Mouse (Mus musculus): ENCODE results near the gene Fkbp1b. TPM values are rescaled to one million over a fixed set of nuclear protein-coding genes. Genes with fewer than 3 reads are reported as not detected.

Gene Fkbp1b
- polyA plus RNA-seq, 1 experiment from 2014 or later = 9.4 TPM

DNA sequence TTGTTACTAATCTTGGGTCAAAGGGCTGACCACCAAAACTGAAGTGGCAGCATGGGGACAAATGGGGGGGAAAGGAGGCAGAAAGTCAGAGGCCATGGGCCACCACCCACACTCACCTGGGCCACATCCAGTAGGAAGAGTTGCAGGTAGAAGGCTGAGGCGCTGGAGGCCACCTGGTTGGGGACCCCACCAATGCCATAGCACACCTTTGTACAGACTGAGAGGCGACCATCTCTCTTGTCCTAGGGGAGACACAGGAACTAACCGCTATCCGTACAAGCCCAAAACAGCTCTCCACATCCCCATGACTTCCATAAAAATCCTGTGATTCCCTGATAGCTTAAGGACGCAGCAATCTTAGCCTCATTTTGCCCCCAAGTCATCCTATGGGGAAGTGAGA, 29.9 kb upstream of the Fkbp1b start:
- no peak for ATAC-seq (ENCODE audit: insufficient read depth)
- WGBS = 87% methylated on average over 5 of the region's 5 CpGs
- H3K9ac ChIP-seq = no peak overlapping the region
- no peak overlapping the region for H3K27ac ChIP-seq (ENCODE audit: low read depth)
- H3K27me3 ChIP-seq (ENCODE audit: insufficient read depth, low read length) = no peaks in the 10 kb centered on the region
- H3K36me3 ChIP-seq (ENCODE audit: insufficient read depth) = no peaks in the 10 kb centered on the region
- no peak overlapping the region for H3K4me2 ChIP-seq
- H3K4me1 ChIP-seq (ENCODE audit: insufficient read depth) = peaks cover 5% of the 10 kb centered on the region
- no peak for TF ChIP-seq CTCF (IDR thresholded peaks at IDR 0.05; ENCODE audit: low read depth)
- no peaks in the 10 kb centered on the region for H3K9me3 ChIP-seq (ENCODE audit: low read depth, low read length)
- no peak for DNase-seq
- H3K4me3 ChIP-seq (ENCODE audit: low read depth, low read length) = no peak overlapping the region

GRCm38 (mm10) chr12:4868924-4869323, 27.5 kb upstream of the Fkbp1b start:
- Histone ChIP-seq H3K27me3 (ENCODE audit: insufficient read depth, low read length) (no peaks in the 10 kb centered on the region), H3K4me2 (no peak overlapping the region), H3K36me3 (ENCODE audit: insufficient read depth) (no peaks in the 10 kb centered on the region), H3K9ac (no peak overlapping the region), H3K4me1 (ENCODE audit: insufficient read depth) (peaks cover 7% of the 10 kb centered on the region), H3K9me3 (ENCODE audit: low read depth, low read length) (no peaks in the 10 kb centered on the region), H3K27ac (ENCODE audit: low read depth) (no peak overlapping the region), H3K4me3 (ENCODE audit: low read depth, low read length) (no peak overlapping the region)
- 73% methylated on average over 8 of the region's 8 CpGs for WGBS
- ATAC-seq (ENCODE audit: insufficient read depth) (no peak), DNase-seq (no peak)
- TF ChIP-seq CTCF (IDR thresholded peaks at IDR 0.05; ENCODE audit: low read depth) = no peak

GRCm38 (mm10) chr12:4864338-4864690, 22.9 kb upstream of the Fkbp1b start:
- H3K9ac ChIP-seq = no peak overlapping the region
- 0 out of 2 replicates have a peak, but pooled peaks cover 4% of the 10 kb centered on the region for H3K36me3 ChIP-seq (ENCODE audit: insufficient read depth)
- no peak overlapping the region for H3K4me3 ChIP-seq (ENCODE audit: low read depth, low read length)
- H3K4me1 ChIP-seq (ENCODE audit: insufficient read depth) = peaks cover 7% of the 10 kb centered on the region; the same call in 1 of the 2 replicates
- peak; percentile 24 for DNase-seq
- no peaks in the 10 kb centered on the region for H3K9me3 ChIP-seq (ENCODE audit: low read depth, low read length)
- WGBS = 49% methylated on average over 4 of the region's 4 CpGs
- TF ChIP-seq CTCF (IDR thresholded peaks at IDR 0.05; ENCODE audit: low read depth) = no peak
- no peaks in the 10 kb centered on the region for H3K27me3 ChIP-seq (ENCODE audit: insufficient read depth, low read length)
- no peak overlapping the region for H3K4me2 ChIP-seq
- H3K27ac ChIP-seq (ENCODE audit: low read depth) = peak overlapping the region; percentile 43; the same call in 1 of the 2 replicates
- ATAC-seq (ENCODE audit: insufficient read depth) = no peak

DNA sequence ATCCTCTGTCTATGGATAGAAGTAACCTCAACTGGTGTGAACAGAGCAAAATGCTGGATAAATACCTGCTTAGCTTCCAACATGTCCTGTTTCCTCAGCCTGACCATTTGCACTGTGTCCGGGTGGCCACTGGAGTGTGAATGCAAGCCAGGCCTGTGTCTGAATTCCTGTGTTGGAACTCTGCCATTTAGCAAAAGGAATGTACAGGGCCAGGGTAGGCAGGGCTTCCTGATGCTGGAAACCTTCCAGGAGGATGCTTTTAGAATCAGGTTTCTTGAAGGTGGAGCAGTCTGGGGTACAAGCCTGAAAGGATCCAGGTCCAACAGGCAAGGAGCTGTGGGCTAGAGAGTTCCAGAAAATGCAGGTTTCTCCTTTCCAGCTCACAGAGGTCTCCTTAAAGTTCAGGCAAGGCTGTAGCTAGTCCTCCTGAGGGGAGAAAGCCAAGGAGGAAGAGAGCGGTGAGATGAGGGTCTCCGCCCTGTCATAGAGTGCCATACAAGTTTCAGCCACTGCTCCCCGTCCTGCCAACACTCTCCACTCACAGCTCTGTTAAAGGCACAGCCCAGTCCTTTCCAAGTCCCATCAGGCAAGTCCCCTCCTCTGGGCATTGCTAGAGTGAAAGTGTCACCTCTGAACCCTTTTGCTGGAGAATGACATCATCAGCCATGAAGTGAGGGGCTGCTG, 22.4 kb upstream of the Fkbp1b start:
- no peak for TF ChIP-seq CTCF (IDR thresholded peaks at IDR 0.05; ENCODE audit: low read depth)
- peaks cover 7% of the 10 kb centered on the region; the same call in 1 of the 2 replicates for H3K4me1 ChIP-seq (ENCODE audit: insufficient read depth)
- WGBS = 30% methylated on average over 4 of the region's 4 CpGs
- peak; percentile 85 for DNase-seq
- H3K4me3 ChIP-seq (ENCODE audit: low read depth, low read length) = no peak overlapping the region
- peak overlapping the region; percentile 43; the same call in 1 of the 2 replicates for H3K27ac ChIP-seq (ENCODE audit: low read depth)
- H3K9me3 ChIP-seq (ENCODE audit: low read depth, low read length) = no peaks in the 10 kb centered on the region
- H3K36me3 ChIP-seq (ENCODE audit: insufficient read depth) = 0 out of 2 replicates have a peak, but pooled peaks cover 4% of the 10 kb centered on the region
- H3K9ac ChIP-seq = no peak overlapping the region
- peak; percentile 83 for ATAC-seq (ENCODE audit: insufficient read depth)
- no peak overlapping the region for H3K4me2 ChIP-seq
- H3K27me3 ChIP-seq (ENCODE audit: insufficient read depth, low read length) = no peaks in the 10 kb centered on the region

- Histone ChIP-seq H3K9me3 (ENCODE audit: low read depth, low read length) (no peaks in the 10 kb centered on the region), H3K27ac (ENCODE audit: low read depth) (no peak overlapping the region), H3K9ac (no peak overlapping the region), H3K4me2 (no peak overlapping the region), H3K27me3 (ENCODE audit: insufficient read depth, low read length) (no peaks in the 10 kb centered on the region), H3K4me3 (ENCODE audit: low read depth, low read length) (no peak overlapping the region), H3K4me1 (ENCODE audit: insufficient read depth) (peaks cover 7% of the 10 kb centered on the region; the same call in 1 of the 2 replicates), H3K36me3 (ENCODE audit: insufficient read depth) (0 out of 2 replicates have a peak, but pooled peaks cover 8% of the 10 kb centered on the region)
- 90% methylated on average over 4 of the region's 4 CpGs for WGBS
- ATAC-seq (ENCODE audit: insufficient read depth) = no peak
- peak; percentile 32 for TF ChIP-seq CTCF (IDR thresholded peaks at IDR 0.05; ENCODE audit: low read depth)
- no peak for DNase-seq
These were observed 21.3 kb upstream of the Fkbp1b start for GRCm38 (mm10) chr12:4862672-4863071.

GRCm38 (mm10) chr12:4859241-4859914, 18.0 kb upstream of the Fkbp1b start:
- DNase-seq (peak; percentile 21), ATAC-seq (ENCODE audit: insufficient read depth) (peak; percentile 42; the same call in 1 of the 2 replicates)
- Histone ChIP-seq H3K9ac (no peak overlapping the region), H3K4me3 (ENCODE audit: low read depth, low read length) (no peak overlapping the region), H3K4me1 (ENCODE audit: insufficient read depth) (peaks cover 7% of the 10 kb centered on the region; the same call in 1 of the 2 replicates), H3K4me2 (no peak overlapping the region), H3K9me3 (ENCODE audit: low read depth, low read length) (no peaks in the 10 kb centered on the region), H3K36me3 (ENCODE audit: insufficient read depth) (peaks cover 21% of the 10 kb centered on the region; the same call in 1 of the 2 replicates), H3K27ac (ENCODE audit: low read depth) (no peak overlapping the region), H3K27me3 (ENCODE audit: insufficient read depth, low read length) (no peaks in the 10 kb centered on the region)
- 36% methylated on average over 11 of the region's 11 CpGs for WGBS
- no peak for TF ChIP-seq CTCF (IDR thresholded peaks at IDR 0.05; ENCODE audit: low read depth)

DNA sequence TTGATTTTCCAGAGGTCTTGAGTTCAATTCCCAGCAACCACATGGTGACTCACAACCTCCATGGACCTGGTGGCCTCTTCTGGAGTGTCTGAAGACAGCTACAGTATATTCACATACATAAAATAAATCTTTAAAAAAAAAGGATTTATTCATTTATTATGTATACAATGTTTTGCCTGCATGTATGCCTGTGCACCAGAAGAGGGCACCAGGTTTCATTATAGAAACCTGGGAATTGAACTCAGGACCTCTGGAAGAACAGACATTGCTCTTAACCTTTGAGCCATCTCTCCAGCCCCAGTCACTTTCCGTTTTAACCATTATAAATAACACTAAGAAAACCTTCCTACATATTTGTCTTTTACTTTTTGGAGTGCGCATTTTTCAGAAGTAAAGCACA, 15.4 kb upstream of the Fkbp1b start:
- no peak overlapping the region for H3K9ac ChIP-seq
- H3K27me3 ChIP-seq (ENCODE audit: insufficient read depth, low read length) = no peaks in the 10 kb centered on the region
- no peaks in the 10 kb centered on the region for H3K4me1 ChIP-seq (ENCODE audit: insufficient read depth)
- H3K4me2 ChIP-seq = no peak overlapping the region
- TF ChIP-seq CTCF (IDR thresholded peaks at IDR 0.05; ENCODE audit: low read depth) = 0 out of 2 replicates have a peak, but pooled peaks have one; percentile 7
- no peak overlapping the region for H3K27ac ChIP-seq (ENCODE audit: low read depth)
- H3K4me3 ChIP-seq (ENCODE audit: low read depth, low read length) = no peak overlapping the region
- DNase-seq (peak; percentile 25), ATAC-seq (ENCODE audit: insufficient read depth) (no peak)
- H3K36me3 ChIP-seq (ENCODE audit: insufficient read depth) = peaks cover 19% of the 10 kb centered on the region; the same call in 1 of the 2 replicates
- H3K9me3 ChIP-seq (ENCODE audit: low read depth, low read length) = no peaks in the 10 kb centered on the region
- WGBS = 92% methylated on average over 2 of the region's 2 CpGs
